Mouse (Mus musculus) liver, embryonic 11.5 days (tissue): ENCODE data around the gene Olfr544. TPM values are rescaled to one million over a fixed set of nuclear protein-coding genes. Genes with fewer than 3 reads are reported as not detected.
"Not testable (repeated sequence)": the region's sequence is repeated elsewhere in the genome, so short reads cannot be mapped to it uniquely, and the experiment has no call there.

Experiments
- ATAC-seq: fragments of 200-750 bp; cut with Nextera tagmentation; replicated peaks from 2 replicates; pipeline ENCODE4 v1.8.0; 2017; ENCODE audit warnings: moderate number of reproducible peaks, mild to moderate bottlenecking, moderate TSS enrichment, moderate library complexity; ENCODE audit not compliant: low FRiP score
- DNase-seq: peaks from one replicate; pipeline ENCODE4 v3.0.0-alpha.2; 2017; ENCODE audit warnings: low spot score
- H3K27ac ChIP-seq: fragments of 300-500 bp; sonication (generic); 2 replicates; pipeline ENCODE4 v1.5.1; 2014; ENCODE audit warnings: mild to moderate bottlenecking, low read depth, low read length, control low read depth
- H3K27me3 ChIP-seq: fragments of 300-500 bp; sonication (generic); replicated peaks from 2 replicates; pipeline ENCODE4 v1.6.1; 2014; ENCODE audit warnings: low read length, mixed read lengths; ENCODE audit not compliant: control insufficient read depth, insufficient read depth
- H3K36me3 ChIP-seq: fragments of 300-500 bp; sonication (generic); 2 replicates; pipeline ENCODE4 v1.6.1; 2014; ENCODE audit warnings: mild to moderate bottlenecking, low read length, moderate library complexity, mixed read lengths; ENCODE audit not compliant: control insufficient read depth, insufficient read depth
- H3K4me1 ChIP-seq: fragments of 300-500 bp; sonication (generic); replicated peaks from 2 replicates; pipeline ENCODE4 v1.6.1; 2014; ENCODE audit warnings: low read length, mixed read lengths; ENCODE audit not compliant: control insufficient read depth, insufficient read depth
- H3K4me2 ChIP-seq: fragments of 300-500 bp; sonication (generic); 2 replicates; pipeline ENCODE4 v1.6.1; 2014; ENCODE audit warnings: mild to moderate bottlenecking, control low read depth, moderate library complexity
- H3K4me3 ChIP-seq: fragments of 300-500 bp; sonication (generic); 2 replicates; pipeline ENCODE4 v1.5.1; 2014; ENCODE audit warnings: low read depth, low read length, control low read depth
- H3K9ac ChIP-seq: fragments of 300-500 bp; sonication (generic); 2 replicates; pipeline ENCODE4 v1.6.1; 2014; ENCODE audit warnings: low read depth, low read length, control low read depth
- H3K9me3 ChIP-seq: fragments of 300-500 bp; sonication (generic); 2 replicates; pipeline ENCODE4 v1.6.1; 2016; ENCODE audit warnings: low read length, inconsistent platforms, mixed read lengths; ENCODE audit not compliant: control insufficient read depth
- WGBS: fragments of 180-500 bp; shearing (Covaris S2); extraction: QIAGEN DNeasy Blood & Tissue Kit; methylation state at CpG from one replicate; pipeline ENCODE4 v1.1.7; 2014; 5-methylcytosine and 5-hydroxymethylcytosine counted together
- polyA plus RNA-seq: library from polyadenylated mRNA; unstranded; fragments of >200 nt; fragmentation: Nextera tagmentation; extraction: Ambion mirVana; gene quantifications from 2 replicates; pipeline ENCODE4 v1.2.1, GENCODE M21; 2014

Olfr544 gene
- polyA plus RNA-seq, 1 experiment from 2014 or later: 0.05 TPM

DNA sequence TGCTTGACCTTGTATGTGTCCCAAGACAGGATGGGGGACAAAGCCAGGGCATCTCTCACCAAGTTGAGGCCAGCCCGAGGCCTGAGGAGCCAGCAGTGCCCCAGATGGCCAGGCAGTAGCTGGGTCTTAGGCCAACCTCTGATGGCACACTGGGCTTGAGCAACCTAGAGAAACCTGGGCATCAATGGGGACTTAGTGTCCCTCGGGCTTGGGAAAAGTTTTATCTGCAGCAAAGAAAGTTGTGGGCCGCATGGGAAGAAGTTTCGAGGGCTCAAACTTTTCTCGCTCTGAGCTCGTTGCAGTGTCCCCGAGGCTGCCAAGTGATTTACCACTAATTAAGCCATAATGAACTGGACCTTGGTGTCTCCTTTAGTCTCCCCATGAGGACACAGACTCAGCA, 21.6 kb upstream of the Olfr544 start:
- 78% methylated on average over 7 of the region's 7 CpGs for WGBS
- Histone ChIP-seq H3K36me3 (no peaks in the 10 kb centered on the region), H3K4me1 (no peaks in the 10 kb centered on the region; the same call in none of the 2 replicates), H3K9me3 (no peaks in the 10 kb centered on the region), H3K27me3 (peaks cover 6% of the 10 kb centered on the region; the same call in 1 of the 2 replicates), H3K4me2 (no peak overlapping the region), H3K4me3 (no peak overlapping the region), H3K9ac (no peak overlapping the region), H3K27ac (no peak overlapping the region)
- ATAC-seq (no peak), DNase-seq (no peak)

DNA sequence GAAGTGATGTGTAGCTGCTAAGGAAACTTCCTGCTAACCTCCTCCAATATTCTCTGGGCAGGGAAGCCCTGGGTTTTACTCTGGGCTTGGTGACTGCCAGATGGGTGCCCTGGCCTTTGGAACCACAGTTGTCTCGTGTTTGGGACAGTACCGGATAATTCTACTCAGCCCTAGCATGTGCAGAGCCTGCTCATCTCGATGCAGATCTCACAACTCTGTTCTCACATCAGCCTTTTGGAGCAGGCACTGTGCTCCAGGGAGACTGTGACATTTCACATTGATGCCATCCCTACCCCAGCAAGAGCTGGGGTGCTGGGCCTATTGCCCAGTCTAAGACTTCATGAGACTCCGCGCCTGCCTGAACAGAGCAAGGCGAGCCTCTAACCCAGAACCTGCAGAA, 20.6 kb upstream of the Olfr544 start:
- H3K4me3 ChIP-seq: no peak overlapping the region
- no peaks in the 10 kb centered on the region for H3K36me3 ChIP-seq
- H3K4me2 ChIP-seq: no peak overlapping the region
- H3K9me3 ChIP-seq: no peaks in the 10 kb centered on the region
- DNase-seq (no peak), ATAC-seq (no peak)
- no peak overlapping the region for H3K27ac ChIP-seq
- peaks cover 6% of the 10 kb centered on the region; the same call in 1 of the 2 replicates for H3K27me3 ChIP-seq
- WGBS: 87% methylated on average over 6 of the region's 6 CpGs
- H3K9ac ChIP-seq: no peak overlapping the region
- H3K4me1 ChIP-seq: no peaks in the 10 kb centered on the region; the same call in none of the 2 replicates

DNA sequence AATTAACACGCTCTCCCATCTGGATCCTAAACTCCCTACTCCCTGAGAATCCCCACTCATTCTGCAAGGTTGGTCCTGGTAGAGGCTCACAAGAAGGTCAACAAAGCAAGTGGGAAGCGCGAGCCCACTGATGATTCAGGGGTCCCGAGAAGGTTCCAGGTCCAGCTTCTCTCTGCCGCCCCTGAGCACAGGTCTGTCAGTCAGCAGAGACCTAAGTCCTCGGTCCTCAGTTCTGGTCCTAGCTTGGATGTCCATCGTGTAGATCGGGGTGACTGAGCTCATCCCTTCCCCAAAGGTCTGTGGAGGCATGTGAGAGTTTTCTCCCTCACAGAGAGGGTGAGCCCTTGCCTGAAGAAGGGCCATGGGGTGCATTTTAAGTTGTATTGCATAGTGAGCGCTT, 20.0 kb upstream of the Olfr544 start:
- H3K27me3 ChIP-seq: peaks cover 6% of the 10 kb centered on the region; the same call in 1 of the 2 replicates
- WGBS: 86% methylated on average over 9 of the region's 9 CpGs

DNA sequence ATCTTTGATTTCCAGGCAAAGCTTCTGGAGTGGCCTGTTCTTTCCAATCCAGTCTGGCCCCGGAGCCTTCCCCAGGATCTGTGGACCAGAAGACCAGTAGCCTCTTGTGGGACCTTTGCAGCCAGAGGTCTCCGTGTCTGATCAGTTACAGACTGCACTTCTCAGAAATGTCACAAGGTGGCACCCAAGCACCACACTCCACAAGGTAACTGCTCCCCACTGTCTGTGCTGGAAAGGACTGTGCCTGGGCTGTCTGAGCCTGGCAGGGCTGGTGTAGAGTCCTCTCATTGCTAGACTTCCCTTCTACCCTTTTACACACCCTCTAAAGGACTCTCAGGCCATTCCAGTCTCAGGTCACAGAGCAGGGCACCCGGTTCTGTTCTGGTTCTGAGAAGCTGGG, 18.7 kb upstream of the Olfr544 start:
- Histone ChIP-seq H3K4me1 (no peaks in the 10 kb centered on the region), H3K36me3 (no peaks in the 10 kb centered on the region), H3K27me3 (peaks cover 4% of the 10 kb centered on the region; the same call in 1 of the 2 replicates), H3K9ac (no peak overlapping the region), H3K9me3 (no peaks in the 10 kb centered on the region), H3K4me3 (no peak overlapping the region), H3K4me2 (no peak overlapping the region), H3K27ac (no peak overlapping the region)
- 33% methylated on average over 3 of the region's 3 CpGs for WGBS
- DNase-seq (peak; percentile 63), ATAC-seq (peak; percentile 65)

More for the DNA sequence above, 20.0 kb upstream of the Olfr544 start:
- DNase-seq (no peak), ATAC-seq (no peak)
- H3K4me2 ChIP-seq: no peak overlapping the region
- no peak overlapping the region for H3K4me3 ChIP-seq
- H3K4me1 ChIP-seq: no peaks in the 10 kb centered on the region; the same call in 1 of the 2 replicates
- H3K36me3 ChIP-seq: no peaks in the 10 kb centered on the region
- no peak overlapping the region for H3K27ac ChIP-seq
- no peak overlapping the region for H3K9ac ChIP-seq
- H3K9me3 ChIP-seq: no peaks in the 10 kb centered on the region

DNA sequence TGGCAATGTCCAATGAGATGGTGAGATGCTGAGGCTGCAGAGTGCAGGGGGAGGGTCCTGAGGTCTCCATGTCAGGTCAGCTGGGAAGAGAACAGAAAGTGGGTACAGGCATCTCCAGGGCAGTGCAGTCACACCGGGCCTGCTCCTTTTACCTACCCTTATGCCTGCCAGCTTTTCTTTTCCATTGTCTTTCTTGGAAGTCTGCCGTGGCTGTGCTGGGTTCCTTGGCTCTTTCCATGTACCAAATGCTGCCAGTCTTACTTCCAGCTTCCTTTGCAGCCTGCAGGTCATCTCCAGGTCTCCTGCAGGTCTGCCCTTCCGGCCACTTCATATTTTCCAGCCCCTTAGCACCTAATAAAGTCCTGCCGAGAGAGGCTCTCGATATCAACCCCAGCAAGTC, 13.9 kb upstream of the Olfr544 start:
- Histone ChIP-seq H3K4me1 (no peaks in the 10 kb centered on the region), H3K9me3 (no peaks in the 10 kb centered on the region), H3K27ac (no peak overlapping the region), H3K9ac (no peak overlapping the region), H3K27me3 (no peaks in the 10 kb centered on the region), H3K36me3 (no peaks in the 10 kb centered on the region), H3K4me3 (no peak overlapping the region), H3K4me2 (no peak overlapping the region)
- WGBS: 73% methylated on average over 5 of the region's 5 CpGs
- ATAC-seq (no peak), DNase-seq (no peak)

DNA sequence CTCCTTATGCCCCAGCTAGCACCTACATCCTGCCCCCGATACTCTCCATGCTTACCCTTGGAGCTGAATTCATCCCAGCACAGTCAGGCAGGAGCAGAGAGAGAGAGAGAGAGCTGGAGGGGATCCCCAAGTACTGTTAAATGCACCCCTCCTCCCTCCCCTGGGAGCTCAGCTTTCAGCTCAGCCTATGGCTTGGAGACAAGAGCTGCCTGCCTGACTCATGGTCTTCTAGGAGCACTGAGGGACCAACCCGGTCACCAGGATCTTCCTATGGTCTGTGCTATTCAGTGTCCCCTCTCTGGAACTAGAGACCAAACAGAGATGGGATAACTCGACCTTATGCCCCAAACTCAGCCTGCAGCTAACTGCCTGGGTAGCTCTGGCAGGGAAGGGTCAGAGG, 11.4 kb upstream of the Olfr544 start, which contains the start of gene Olfr545:
Gene Olfr545, minus strand, starts transcription at position 101 of the 400 bp plus-strand sequence.
- ATAC-seq (no peak), DNase-seq (no peak)
- Histone ChIP-seq H3K36me3 (no peaks in the 10 kb centered on the region), H3K27me3 (no peaks in the 10 kb centered on the region), H3K4me2 (no peak within 1 kb of the TSS), H3K27ac (no peak within 1 kb of the TSS), H3K4me1 (no peaks in the 10 kb centered on the region), H3K9ac (no peak within 1 kb of the TSS), H3K4me3 (no peak within 1 kb of the TSS), H3K9me3 (no peaks in the 10 kb centered on the region)
- 59% methylated on average over 3 of the region's 3 CpGs for WGBS

DNA sequence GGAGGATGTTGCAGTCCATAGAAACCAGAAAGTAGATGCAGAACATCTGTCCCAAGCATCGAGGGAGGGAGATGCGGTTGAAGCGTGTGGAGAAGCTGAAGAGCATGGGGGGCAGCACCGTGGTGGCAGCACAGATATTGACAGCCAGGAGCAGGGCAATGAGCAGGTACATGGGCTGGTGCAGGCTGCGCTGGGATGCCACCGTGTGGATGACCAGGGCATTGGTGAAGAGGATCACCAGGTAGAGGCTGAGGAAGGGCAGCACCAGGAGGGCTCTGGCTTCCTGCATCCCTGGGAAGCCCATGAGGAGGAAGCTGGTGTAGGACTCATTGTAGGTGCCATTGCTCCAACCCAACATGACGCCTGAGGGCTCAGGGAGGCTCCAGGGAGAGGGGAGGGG, 6.3 kb upstream of the Olfr544 start:
- not testable (repeated sequence) for DNase-seq, H3K27me3 ChIP-seq, H3K36me3 ChIP-seq, H3K4me1 ChIP-seq, H3K27ac ChIP-seq, H3K4me2 ChIP-seq, H3K4me3 ChIP-seq, H3K9ac ChIP-seq, H3K9me3 ChIP-seq
- ATAC-seq: peak; percentile 54; the same call in 1 of the 2 replicates
- WGBS: 40% methylated on average over 7 of the region's 7 CpGs

DNA sequence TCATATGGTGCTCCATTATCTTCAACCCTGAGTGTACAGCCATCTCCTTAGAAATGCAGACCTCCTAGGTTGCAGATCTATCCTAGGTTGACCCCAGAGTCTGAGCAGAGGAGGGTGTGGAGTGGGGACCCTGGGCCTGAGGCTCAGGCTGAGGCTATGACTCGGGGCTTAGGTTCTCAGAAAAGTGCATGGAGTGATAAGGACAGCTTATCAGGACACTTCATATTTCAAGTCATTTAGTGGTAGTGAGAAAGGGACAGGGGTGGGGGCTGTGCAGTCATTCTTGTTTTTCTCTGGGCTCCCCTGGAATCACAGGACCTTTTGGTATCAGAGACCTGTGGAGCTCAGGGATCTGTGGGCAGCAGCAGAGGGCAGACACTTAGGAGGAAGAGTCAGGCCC, 2.0 kb downstream of the Olfr544 start:
- ATAC-seq (peak; percentile 84), DNase-seq (no peak)
- H3K27ac ChIP-seq: no peak overlapping the region
- H3K9ac ChIP-seq: no peak overlapping the region
- no peak overlapping the region; the same call in 1 of the 2 replicates for H3K4me2 ChIP-seq
- no peaks in the 10 kb centered on the region for H3K27me3 ChIP-seq
- peaks cover 12% of the 10 kb centered on the region for H3K4me1 ChIP-seq
- no peak overlapping the region for H3K4me3 ChIP-seq
- no peaks in the 10 kb centered on the region for H3K36me3 ChIP-seq
- 24% methylated on average over 1 of the region's 1 CpGs for WGBS
- H3K9me3 ChIP-seq: no peaks in the 10 kb centered on the region

DNA sequence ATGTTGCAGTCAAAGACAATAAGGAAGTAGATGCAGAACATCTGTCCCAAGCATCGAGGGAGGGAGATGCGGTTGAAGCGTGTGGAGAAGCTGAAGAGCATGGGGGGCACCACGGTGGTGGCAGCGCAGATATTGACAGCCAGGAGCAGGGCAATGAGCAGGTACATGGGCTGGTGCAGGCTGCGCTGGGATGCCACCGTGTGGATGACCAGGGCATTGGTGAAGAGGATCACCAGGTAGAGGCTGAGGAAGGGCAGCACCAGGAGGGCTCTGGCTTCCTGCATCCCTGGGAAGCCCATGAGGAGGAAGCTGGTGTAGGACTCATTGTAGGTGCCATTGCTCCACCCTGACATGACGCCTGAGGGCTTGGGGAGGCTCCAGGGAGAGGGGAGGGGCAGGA, 3.3 kb downstream of the Olfr544 start:
- H3K9me3 ChIP-seq, DNase-seq, H3K9ac ChIP-seq, H3K27me3 ChIP-seq, H3K4me2 ChIP-seq, H3K27ac ChIP-seq, H3K4me3 ChIP-seq, H3K36me3 ChIP-seq: not testable (repeated sequence)
- peak; percentile 32; the same call in 1 of the 2 replicates for ATAC-seq
- 58% methylated on average over 8 of the region's 8 CpGs for WGBS
- peaks cover 12% of the 10 kb centered on the region for H3K4me1 ChIP-seq
